Mouse (Mus musculus): ENCODE results near the gene Aak1.

- TF ChIP-seq POLR2A (IDR thresholded peaks at IDR 0.05; ENCODE audit: control insufficient read depth, extremely low read depth, insufficient read depth, low read length, poor library complexity) (no peak), CTCF (IDR thresholded peaks at IDR 0.05; ENCODE audit: borderline replicate concordance, control insufficient read depth, extremely low read depth, insufficient read depth, low read length, poor library complexity) (no peak)
Measured at GRCm38 (mm10) chr6:86823824-86824223, 25.5 kb upstream of the Aak1 start.

Measured in thymus, adult 2 months (tissue).